Mouse (Mus musculus) midbrain, embryonic 11.5 days (tissue): Measurements from ENCODE around the gene Tssk4. TPM values are rescaled to one million over a fixed set of nuclear protein-coding genes. Genes with fewer than 3 reads are reported as not detected.
A peak's percentile ranks its signal among the peaks of the same experiment; 100 is the strongest.

Source experiments
- ATAC-seq: fragments of 200-750 bp; cut with Nextera tagmentation; 2 replicates; pipeline ENCODE4 v1.8.0; 2017; ENCODE audit warnings: moderate TSS enrichment, moderate library complexity; ENCODE audit not compliant: low FRiP score
- DNase-seq: peaks from one replicate; pipeline ENCODE4 v3.0.0; 2015; ENCODE audit warnings: low spot score; ENCODE audit errors: missing footprints
- H3K27ac ChIP-seq: fragments of 300-500 bp; sonication (generic); 2 replicates; pipeline ENCODE4 v1.5.1; 2014; ENCODE audit warnings: low read depth, low read length
- H3K27me3 ChIP-seq: fragments of 300-500 bp; sonication (generic); 2 replicates; pipeline ENCODE4 v1.6.1; 2014; ENCODE audit warnings: mild to moderate bottlenecking, low read length, moderate library complexity, mixed read lengths; ENCODE audit not compliant: control insufficient read depth, insufficient read depth
- H3K36me3 ChIP-seq: fragments of 300-500 bp; sonication (generic); 2 replicates; pipeline ENCODE4 v1.6.1; 2014; ENCODE audit warnings: mild to moderate bottlenecking, low read length, moderate library complexity, mixed read lengths; ENCODE audit not compliant: control insufficient read depth, insufficient read depth
- H3K4me1 ChIP-seq: fragments of 300-500 bp; sonication (generic); 2 replicates; pipeline ENCODE4 v1.6.1; 2014; ENCODE audit warnings: low read length; ENCODE audit not compliant: control insufficient read depth, insufficient read depth
- H3K4me2 ChIP-seq: fragments of 300-500 bp; sonication (generic); 2 replicates; pipeline ENCODE4 v1.6.1; 2014; ENCODE audit warnings: mild to moderate bottlenecking, moderate library complexity
- H3K4me3 ChIP-seq: fragments of 300-500 bp; sonication (generic); 2 replicates; pipeline ENCODE4 v1.5.1; 2014; ENCODE audit warnings: low read depth, low read length
- H3K9ac ChIP-seq: fragments of 300-500 bp; sonication (generic); 2 replicates; pipeline ENCODE4 v1.6.1; 2014; ENCODE audit warnings: low read length
- H3K9me3 ChIP-seq: fragments of 300-500 bp; sonication (generic); 2 replicates; pipeline ENCODE4 v1.6.1; 2016; ENCODE audit warnings: low read length; ENCODE audit not compliant: control insufficient read depth
- WGBS: fragments of 180-500 bp; shearing (Covaris S2); extraction: QIAGEN DNeasy Blood & Tissue Kit; methylation state at CpG from one replicate; pipeline ENCODE4 v1.1.7; 2014; 5-methylcytosine and 5-hydroxymethylcytosine counted together
- polyA plus RNA-seq: library from polyadenylated mRNA; unstranded; fragments of >200 nt; fragmentation: Nextera tagmentation; extraction: Ambion mirVana; gene quantifications from 2 replicates; pipeline ENCODE4 v1.2.1, GENCODE M21; 2014

The Tssk4 gene
- polyA plus RNA-seq, 1 experiment from 2014 or later = 1.1 TPM

GRCm38 (mm10) chr14:55659960-55660573, 10.1 kb downstream of the Tssk4 start, which contains the start of gene Mdp1:
Gene Mdp1 (minus strand): TSS chr14:55660508.
- ATAC-seq (peak; percentile 93), DNase-seq (peak; percentile 95)
- WGBS = under 1% methylated on average over 39 of the region's 39 CpGs
- H3K9ac ChIP-seq = peak within 1 kb of the TSS; percentile 81
- no peaks in the 10 kb centered on the region; the same call in 1 of the 2 replicates for H3K4me1 ChIP-seq
- H3K4me2 ChIP-seq = peak within 1 kb of the TSS; percentile 48
- peaks cover 2% of the 10 kb centered on the region for H3K36me3 ChIP-seq
- H3K4me3 ChIP-seq = peak within 1 kb of the TSS; percentile 70
- no peaks in the 10 kb centered on the region for H3K9me3 ChIP-seq
- no peaks in the 10 kb centered on the region for H3K27me3 ChIP-seq
- H3K27ac ChIP-seq = 0 out of 2 replicates have a peak within 1 kb of the TSS, but pooled peaks have one; percentile 2

GRCm38 (mm10) chr14:55660636-55661035, 10.7 kb downstream of the Tssk4 start:
- no peak overlapping the region for H3K27ac ChIP-seq
- H3K9ac ChIP-seq = no peak overlapping the region
- no peaks in the 10 kb centered on the region; the same call in 1 of the 2 replicates for H3K4me1 ChIP-seq
- H3K4me2 ChIP-seq = peak overlapping the region; percentile 48; the same call in 1 of the 2 replicates
- WGBS = 53% methylated on average over 2 of the region's 2 CpGs
- peak; percentile 19; the same call in 1 of the 2 replicates for ATAC-seq
- no peak for DNase-seq
- H3K9me3 ChIP-seq = no peaks in the 10 kb centered on the region
- peaks cover 2% of the 10 kb centered on the region for H3K36me3 ChIP-seq
- no peaks in the 10 kb centered on the region for H3K27me3 ChIP-seq
- H3K4me3 ChIP-seq = no peak overlapping the region

- DNase-seq = no peak
- H3K4me2 ChIP-seq = peak overlapping the region; percentile 63
- H3K4me3 ChIP-seq = peak overlapping the region; percentile 62
- no peaks in the 10 kb centered on the region for H3K9me3 ChIP-seq
- peaks cover 7% of the 10 kb centered on the region for H3K4me1 ChIP-seq
- H3K27me3 ChIP-seq = no peaks in the 10 kb centered on the region
- H3K27ac ChIP-seq = peak overlapping the region; percentile 53; the same call in 1 of the 2 replicates
- WGBS = 0% methylated on average over 12 of the region's 12 CpGs
- no peaks in the 10 kb centered on the region for H3K36me3 ChIP-seq
- ATAC-seq = peak; percentile 66
- H3K9ac ChIP-seq = peak overlapping the region; percentile 67
Measured at GRCm38 (mm10) chr14:55671486-55671832, 21.5 kb downstream of the Tssk4 start.

GRCm38 (mm10) chr14:55671833-55672740, 22.1 kb downstream of the Tssk4 start, which contains the start of the genes Gmpr2 and Nedd8:
Gene Gmpr2 (plus strand): TSS chr14:55671941.
Gene Nedd8 (minus strand): TSS chr14:55672124.
- Histone ChIP-seq H3K9ac (peak within 1 kb of the TSS; percentile 67), H3K4me1 (peaks cover 7% of the 10 kb centered on the region), H3K9me3 (no peaks in the 10 kb centered on the region), H3K4me2 (peak within 1 kb of the TSS; percentile 63), H3K36me3 (peaks cover 3% of the 10 kb centered on the region; the same call in 1 of the 2 replicates), H3K27ac (peak within 1 kb of the TSS; percentile 53; the same call in 1 of the 2 replicates), H3K4me3 (peak within 1 kb of the TSS; percentile 62), H3K27me3 (no peaks in the 10 kb centered on the region)
- ATAC-seq (peak; percentile 97), DNase-seq (peak; percentile 98)
- under 1% methylated on average over 38 of the region's 38 CpGs for WGBS

GRCm38 (mm10) chr14:55672741-55673060, 22.7 kb downstream of the Tssk4 start:
- WGBS = 83% methylated on average over 7 of the region's 7 CpGs
- Histone ChIP-seq H3K9me3 (no peaks in the 10 kb centered on the region), H3K4me2 (peak overlapping the region; percentile 63), H3K27ac (no peak overlapping the region), H3K27me3 (no peaks in the 10 kb centered on the region), H3K4me3 (peak overlapping the region; percentile 62), H3K4me1 (peaks cover 7% of the 10 kb centered on the region), H3K9ac (peak overlapping the region; percentile 67), H3K36me3 (peaks cover 3% of the 10 kb centered on the region; the same call in 1 of the 2 replicates)
- ATAC-seq (no peak), DNase-seq (no peak)

- H3K27me3 ChIP-seq = no peaks in the 10 kb centered on the region
- H3K4me1 ChIP-seq = peaks cover 3% of the 10 kb centered on the region; the same call in 1 of the 2 replicates
- H3K9ac ChIP-seq = no peak overlapping the region
- no peaks in the 10 kb centered on the region for H3K9me3 ChIP-seq
- peaks cover 16% of the 10 kb centered on the region; the same call in 1 of the 2 replicates for H3K36me3 ChIP-seq
- no peak overlapping the region for H3K4me2 ChIP-seq
- H3K27ac ChIP-seq = no peak overlapping the region
- no peak for ATAC-seq
- H3K4me3 ChIP-seq = no peak overlapping the region
- WGBS = 86% methylated on average over 4 of the region's 4 CpGs
- no peak for DNase-seq
Measured at GRCm38 (mm10) chr14:55677615-55678014, 27.6 kb downstream of the Tssk4 start.

GRCm38 (mm10) chr14:55681160-55682117, 31.5 kb downstream of the Tssk4 start, which contains the start of gene Tinf2:
Gene Tinf2 (minus strand): TSS chr14:55681820.
- ATAC-seq (peak; percentile 98), DNase-seq (peak; percentile 99)
- Histone ChIP-seq H3K9me3 (no peaks in the 10 kb centered on the region), H3K4me3 (peak within 1 kb of the TSS; percentile 85), H3K27me3 (no peaks in the 10 kb centered on the region), H3K4me2 (peak within 1 kb of the TSS; percentile 71), H3K9ac (peak within 1 kb of the TSS; percentile 79), H3K36me3 (peaks cover 16% of the 10 kb centered on the region; the same call in 1 of the 2 replicates), H3K27ac (peak within 1 kb of the TSS; percentile 3; the same call in 1 of the 2 replicates), H3K4me1 (peaks cover 3% of the 10 kb centered on the region; the same call in 1 of the 2 replicates)
- WGBS = under 1% methylated on average over 66 of the region's 66 CpGs

- ATAC-seq (no peak; the same call in 1 of the 2 replicates), DNase-seq (no peak)
- peak overlapping the region; percentile 71 for H3K4me2 ChIP-seq
- peak overlapping the region; percentile 51 for H3K9ac ChIP-seq
- H3K4me1 ChIP-seq = peaks cover 3% of the 10 kb centered on the region; the same call in 1 of the 2 replicates
- no peak overlapping the region for H3K27ac ChIP-seq
- peak overlapping the region; percentile 85 for H3K4me3 ChIP-seq
- H3K27me3 ChIP-seq = no peaks in the 10 kb centered on the region
- peaks cover 13% of the 10 kb centered on the region; the same call in 1 of the 2 replicates for H3K36me3 ChIP-seq
- WGBS = 20% methylated on average over 3 of the region's 3 CpGs
- no peaks in the 10 kb centered on the region for H3K9me3 ChIP-seq
Measured at GRCm38 (mm10) chr14:55682118-55682493, 32.1 kb downstream of the Tssk4 start.
